Mouse (Mus musculus): ENCODE results near the gene Tsc22d1.
A peak's percentile ranks its signal among the peaks of the same experiment; 100 is the strongest.

The Tsc22d1 gene

DNA sequence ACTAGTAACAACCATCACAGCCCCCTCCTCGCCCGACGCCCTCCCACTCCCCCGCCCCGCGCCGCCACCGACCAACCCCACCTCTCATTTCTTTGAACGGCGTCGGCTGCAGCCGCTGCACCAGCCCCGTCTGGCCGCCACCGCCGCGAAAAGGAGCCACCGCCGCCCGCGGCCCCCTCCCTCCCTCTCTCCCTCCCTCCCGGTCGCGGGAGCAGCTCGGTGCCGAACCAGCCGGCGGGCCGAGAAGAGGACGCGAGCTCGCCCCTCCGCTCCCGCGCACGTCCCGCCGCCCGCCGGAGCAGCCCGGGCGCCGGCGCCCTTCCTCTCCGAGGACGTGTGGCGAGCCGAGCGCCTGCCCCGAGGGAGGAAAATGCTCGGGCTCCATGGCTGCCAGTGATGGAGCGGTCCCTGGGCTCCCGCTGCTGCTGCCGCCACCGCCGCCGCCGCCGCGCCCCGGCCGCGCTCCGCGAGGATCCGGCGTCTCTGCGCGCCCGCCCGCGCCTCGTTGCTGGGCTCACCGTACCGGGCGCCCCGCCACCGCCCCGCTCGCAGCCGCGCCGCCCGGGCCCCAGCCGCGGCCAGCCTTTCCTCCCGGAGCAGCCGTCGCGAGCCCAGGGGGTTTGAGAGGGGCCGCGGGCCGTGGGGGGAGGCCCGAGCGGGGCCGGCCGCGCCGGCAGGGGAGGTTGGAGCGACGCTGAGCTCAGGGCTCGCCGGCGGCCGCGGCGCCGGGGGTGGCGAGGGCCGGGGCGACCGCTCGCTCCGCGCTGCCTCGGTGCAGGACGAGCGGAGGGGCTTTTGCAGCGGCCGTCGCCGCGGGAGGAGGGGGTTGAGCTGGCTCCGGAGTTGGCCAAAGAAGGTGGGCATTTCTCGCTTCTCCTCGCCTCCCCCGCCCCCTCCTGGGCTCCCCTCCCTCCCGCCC lies at the start of gene Tsc22d1:
Gene Tsc22d1 (plus strand): TSS at position 100 of the 919 bp plus-strand sequence.
- DNase-seq (ENCODE audit: low spot score in 2 of 2) = peak in 1 of 2 experiments; percentile 47

DNA sequence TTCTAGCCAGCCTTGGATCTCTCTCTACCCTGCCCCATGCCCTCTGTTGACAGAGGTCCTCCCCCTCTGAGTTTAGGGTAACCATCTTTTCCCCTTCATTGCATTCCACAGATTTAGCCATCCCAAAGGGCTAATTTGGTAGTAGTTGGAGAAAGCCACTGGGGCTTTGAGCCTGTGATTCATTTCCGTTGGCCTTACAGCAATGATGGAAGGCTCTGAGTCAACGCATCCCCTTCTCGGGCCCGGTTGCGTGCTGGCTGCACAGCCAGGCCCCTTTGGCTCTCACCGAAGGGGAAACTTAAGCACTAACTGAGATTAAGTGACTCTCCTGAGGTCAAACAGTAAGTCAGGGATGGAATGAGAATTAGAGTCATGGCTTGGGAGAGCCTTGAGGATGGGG lies 41.1 kb upstream of the Tsc22d1 start:
- DNase-seq (ENCODE audit: low spot score in 2 of 2) = no peak

DNA sequence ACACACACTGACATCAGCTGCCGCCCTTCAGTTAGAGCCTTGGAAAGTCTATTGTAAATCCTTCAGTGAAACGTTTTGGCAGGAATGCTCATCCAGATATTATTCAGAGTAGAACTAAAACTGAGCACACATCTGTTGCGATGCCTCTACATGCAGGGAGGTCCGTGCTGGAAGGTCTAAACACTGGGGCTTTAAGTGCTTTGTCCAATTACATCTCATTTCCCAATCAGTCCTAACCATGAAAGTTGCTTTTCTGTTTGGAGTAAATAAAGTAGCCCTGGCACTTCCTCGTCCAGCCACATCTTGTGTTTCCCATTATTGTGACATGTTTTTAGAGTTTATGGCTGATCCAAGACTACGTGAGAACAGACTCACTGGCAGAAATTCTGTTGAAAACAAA lies 40.2 kb upstream of the Tsc22d1 start:
- no peak for DNase-seq (ENCODE audit: low spot score in 2 of 2)

DNA sequence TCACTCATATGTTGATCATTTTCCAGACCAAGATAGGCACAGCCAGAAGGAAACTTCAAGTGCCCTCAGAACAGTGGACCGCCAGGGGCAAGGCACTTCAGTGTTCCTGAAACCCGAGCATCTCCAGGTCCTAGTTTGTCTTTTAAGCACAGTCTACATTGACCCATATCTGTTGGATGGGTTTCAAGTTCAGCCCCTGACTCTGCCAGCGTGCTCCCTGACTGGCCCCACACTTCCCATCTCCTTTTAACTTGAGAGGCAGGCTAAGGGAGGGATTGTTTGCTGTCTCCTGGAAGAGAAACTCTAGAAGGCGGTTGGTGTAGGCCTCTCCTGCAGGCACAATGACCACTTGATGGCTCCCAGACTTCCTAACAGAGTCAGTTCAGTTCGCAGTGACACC lies 38.2 kb upstream of the Tsc22d1 start:
- DNase-seq (ENCODE audit: low spot score in 2 of 2) = no peak

DNA sequence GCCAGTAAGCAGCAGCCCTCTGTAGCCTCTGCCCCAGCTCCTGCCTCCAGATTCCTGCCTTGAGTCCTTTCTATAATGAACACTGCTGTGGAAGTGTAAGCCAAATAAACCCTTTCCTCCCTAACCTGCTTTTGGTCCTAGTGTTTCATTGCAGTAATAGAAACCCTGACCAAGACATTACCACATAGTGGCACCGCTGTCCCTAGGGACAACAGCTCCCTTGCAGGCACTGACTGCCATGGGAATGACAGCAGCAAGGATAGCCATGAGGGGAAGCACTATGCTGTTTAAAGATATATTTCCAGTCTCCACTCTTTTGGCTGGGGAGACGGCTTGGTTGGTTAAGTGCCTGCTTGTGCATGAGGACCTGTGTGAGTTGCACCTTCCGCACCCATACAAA lies 35.4 kb upstream of the Tsc22d1 start:
- no peak for DNase-seq (ENCODE audit: low spot score in 2 of 2)

DNA sequence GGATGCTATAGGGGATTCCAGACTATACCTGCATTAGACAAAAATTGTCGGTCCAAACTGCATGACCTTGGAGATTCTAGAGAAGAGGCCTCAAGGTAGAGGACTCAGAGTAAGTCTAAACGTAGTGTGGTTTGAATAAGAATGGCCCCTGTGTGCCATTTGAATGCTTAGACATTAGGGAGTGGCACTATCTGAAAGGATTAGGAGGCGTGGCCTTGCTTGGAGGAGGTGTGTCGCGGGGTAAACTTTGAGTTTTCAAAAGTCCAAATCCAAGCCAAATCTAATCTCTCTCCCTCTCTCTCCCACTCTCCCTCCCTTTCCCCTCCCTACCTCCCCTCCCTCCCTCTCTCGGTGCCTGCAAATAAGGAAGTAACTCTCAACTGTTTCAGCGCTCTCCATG lies 26.7 kb upstream of the Tsc22d1 start:
- no peak for DNase-seq (ENCODE audit: low spot score in 2 of 2)

DNA sequence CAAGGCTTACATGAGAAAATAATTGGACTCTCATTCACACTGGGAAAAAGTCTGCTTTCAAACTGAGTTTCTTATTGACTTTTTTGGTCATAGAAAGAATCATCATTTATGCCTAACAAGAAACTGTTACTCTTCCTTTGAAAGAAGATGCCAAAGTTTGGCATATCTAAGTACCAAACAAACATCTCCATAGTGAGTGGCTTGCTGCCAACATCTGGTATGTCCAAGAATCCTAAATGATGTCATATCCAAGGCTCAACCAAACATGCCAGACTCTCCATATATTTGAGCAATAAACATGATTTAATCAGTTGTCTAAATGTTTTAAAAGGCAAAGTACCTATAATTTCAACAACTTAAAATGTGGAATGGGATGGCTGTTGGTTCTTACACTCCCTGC lies 16.5 kb upstream of the Tsc22d1 start:
- no peak for DNase-seq (ENCODE audit: low spot score in 2 of 2)

DNA sequence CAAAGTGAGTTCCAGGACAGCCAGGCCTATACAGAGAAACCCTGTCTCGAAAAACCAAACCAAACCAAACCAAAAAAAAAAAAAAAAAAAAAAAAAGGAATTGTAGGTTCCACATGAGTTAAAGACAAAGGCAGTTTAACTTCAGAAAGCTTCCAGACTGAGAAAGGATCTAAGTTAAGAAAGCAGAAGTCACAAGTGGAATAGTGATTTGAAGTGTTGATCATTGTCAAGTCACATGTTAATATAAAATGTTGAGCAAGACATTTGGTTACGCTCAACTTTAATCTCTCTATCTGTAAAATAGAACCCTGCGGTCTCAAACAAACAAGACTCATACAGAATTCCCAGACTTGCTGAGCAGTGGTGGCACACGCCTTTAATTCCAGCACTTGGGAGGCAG lies 12.2 kb upstream of the Tsc22d1 start:
- DNase-seq (ENCODE audit: low spot score in 2 of 2) = no peak

DNA sequence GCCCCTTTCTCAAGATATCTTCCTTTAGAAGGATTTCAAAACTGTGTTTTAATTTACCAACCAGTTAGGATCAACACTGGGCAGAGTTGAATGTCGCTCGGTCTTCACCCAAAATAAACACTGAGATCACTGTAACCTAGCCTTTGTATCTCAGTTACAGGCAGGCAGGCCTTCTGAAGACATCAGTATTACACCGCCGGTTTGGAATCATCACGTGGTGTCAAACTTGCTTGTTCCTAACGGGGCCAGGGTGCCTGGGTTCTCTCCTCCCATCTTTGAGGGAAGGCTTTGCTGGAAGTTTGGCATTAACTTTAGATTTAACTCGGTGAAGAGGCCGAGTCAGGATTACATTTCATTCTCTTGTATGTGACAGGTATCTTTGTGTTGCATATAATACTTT lies 5.7 kb upstream of the Tsc22d1 start:
- no peak for DNase-seq (ENCODE audit: low spot score in 2 of 2)

DNA sequence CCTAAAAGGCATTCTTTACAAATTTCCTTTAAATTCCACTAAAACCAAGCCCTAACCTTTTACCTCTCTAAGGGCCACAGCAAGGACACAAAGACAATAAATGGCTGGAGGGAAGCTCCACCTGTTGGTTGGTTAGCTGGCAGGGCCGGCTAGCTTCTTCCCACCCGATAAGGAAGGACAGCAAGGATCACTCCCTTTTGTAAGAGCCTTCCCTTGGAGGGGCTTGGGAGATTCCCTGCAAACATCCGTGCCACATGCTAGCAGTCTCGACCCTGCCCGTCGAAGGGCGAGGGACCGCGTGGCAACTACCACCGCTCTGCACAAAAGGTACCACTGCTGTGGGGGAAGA lies 1.0 kb upstream of the Tsc22d1 start:
- DNase-seq (ENCODE audit: low spot score in 2 of 2) = no peak

DNA sequence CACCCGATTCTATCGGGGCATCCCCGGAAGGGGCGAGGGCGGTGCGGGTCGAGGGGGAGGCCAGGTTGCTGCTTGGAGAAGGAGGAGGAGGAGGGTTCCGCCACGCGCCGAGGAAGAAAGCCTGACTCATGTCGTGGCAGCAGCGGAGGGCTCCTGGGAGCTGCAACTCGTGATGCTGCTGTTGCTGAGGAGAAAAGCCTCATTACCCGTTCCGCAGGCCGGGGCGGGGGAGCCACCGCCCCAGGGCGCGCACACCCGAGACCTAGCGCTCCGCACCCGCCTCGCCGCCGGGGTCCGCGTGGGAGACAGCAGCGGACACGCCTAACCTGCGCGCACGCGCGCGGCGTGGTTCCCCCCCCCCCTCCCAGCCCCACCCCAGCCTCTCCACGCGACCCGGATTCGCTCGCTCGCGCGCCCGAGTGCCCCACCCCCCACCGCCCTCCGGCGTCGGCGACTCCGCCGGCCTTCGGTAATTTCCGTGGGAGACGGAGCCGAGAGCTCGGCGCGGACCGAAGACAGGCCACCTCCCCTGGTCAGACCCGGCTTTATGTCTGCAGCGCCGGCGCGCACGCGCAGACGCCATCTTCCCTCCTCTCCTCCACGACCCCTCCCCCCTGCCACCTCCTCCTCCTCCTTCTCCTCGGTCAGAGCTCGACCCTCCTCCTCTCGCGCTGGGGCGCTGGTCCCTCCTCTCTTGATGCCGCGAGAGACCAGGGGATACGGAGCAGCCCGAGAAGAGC lies 469 bp upstream of the Tsc22d1 start:
- peak; percentile 97 to 99 for DNase-seq (ENCODE audit: low spot score in 2 of 2)

DNA sequence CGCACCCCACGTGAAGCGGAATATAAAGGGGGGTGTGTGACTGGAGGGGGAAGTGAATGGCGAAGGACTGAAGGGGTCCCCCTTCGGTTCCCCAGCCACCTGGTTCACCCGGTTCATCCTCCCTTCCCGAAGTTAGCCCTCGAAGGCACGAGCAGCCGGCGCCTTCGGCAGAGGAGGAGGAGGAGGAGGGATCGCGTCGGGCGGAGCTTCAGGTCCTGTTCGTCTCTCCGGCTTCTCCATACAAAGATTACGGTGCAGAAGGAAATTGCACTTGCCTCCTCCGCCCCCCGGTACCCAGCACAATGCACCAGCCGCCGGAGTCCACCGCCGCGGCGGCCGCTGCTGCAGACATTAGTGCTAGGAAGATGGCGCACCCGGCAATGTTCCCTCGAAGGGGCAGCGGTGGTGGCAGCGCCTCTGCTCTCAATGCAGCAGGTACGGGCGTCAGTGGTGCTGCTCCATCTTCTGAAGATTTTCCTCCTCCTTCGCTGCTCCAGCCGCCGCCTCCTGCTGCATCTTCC lies 1.1 kb downstream of the Tsc22d1 start:
- peak; percentile 55 to 61 for DNase-seq (ENCODE audit: low spot score in 2 of 2)

DNA sequence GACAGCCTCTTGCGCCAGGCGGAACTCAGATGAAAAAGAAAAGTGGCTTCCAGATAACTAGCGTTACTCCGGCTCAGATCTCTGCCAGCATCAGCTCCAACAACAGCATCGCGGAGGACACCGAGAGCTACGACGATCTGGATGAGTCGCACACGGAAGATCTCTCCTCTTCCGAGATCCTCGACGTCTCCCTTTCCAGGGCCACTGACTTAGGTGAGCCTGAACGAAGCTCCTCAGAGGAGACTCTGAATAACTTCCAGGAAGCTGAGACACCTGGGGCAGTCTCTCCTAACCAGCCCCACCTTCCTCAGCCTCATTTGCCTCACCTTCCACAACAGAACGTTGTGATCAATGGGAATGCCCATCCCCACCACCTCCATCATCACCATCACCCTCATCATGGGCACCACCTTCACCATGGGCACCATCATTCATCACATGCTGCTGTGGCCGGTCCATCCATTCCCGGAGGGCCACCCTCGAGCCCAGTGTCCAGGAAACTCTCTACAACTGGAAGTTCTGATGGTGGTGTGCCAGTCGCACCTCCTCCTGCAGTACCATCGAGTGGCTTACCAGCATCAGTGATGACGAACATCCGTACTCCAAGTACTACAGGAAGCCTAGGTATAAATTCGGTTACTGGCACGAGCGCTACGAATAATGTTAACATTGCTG lies 1.7 kb downstream of the Tsc22d1 start:
- peak; percentile 14 to 24 for DNase-seq (ENCODE audit: low spot score in 2 of 2)

DNA sequence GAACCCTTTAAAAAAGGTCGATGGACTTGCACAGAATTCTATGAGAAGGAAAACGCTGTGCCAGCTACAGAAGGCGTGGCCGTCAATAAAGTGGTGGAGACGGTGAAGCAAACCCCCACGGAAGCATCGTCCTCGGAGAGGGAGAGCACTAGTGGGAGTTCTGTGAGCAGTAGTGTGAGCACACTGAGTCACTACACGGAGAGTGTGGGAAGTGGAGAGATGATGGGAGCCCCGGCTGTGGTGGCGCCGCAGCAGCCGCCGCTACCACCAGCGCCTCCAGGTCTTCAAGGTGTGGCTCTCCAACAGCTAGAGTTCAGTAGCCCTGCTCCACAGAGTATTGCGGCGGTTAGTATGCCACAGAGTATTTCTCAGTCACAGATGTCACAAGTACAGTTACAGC lies 2.6 kb downstream of the Tsc22d1 start:
- DNase-seq (ENCODE audit: low spot score in 2 of 2) = no peak

DNA sequence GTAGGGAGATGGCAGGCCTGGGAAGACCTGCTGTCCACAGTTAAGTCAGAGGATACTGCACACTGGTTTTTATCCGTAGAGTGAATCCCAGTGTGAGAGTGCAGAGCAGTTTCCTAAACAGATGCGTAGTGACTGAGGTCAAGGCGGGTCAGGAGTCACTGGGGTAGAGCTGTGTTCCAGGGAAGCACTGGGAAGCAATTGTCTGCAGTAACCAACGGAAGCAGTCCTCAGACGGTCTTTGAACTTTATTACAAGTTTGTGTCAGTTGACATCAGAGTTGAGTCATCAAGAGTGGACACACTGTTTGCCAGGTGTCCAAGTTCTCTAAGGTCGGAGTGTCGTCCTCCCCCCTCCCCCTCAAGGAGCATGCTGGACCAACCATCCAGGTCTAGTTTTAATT lies 6.0 kb downstream of the Tsc22d1 start:
- DNase-seq (ENCODE audit: low spot score in 2 of 2) = no peak

DNA sequence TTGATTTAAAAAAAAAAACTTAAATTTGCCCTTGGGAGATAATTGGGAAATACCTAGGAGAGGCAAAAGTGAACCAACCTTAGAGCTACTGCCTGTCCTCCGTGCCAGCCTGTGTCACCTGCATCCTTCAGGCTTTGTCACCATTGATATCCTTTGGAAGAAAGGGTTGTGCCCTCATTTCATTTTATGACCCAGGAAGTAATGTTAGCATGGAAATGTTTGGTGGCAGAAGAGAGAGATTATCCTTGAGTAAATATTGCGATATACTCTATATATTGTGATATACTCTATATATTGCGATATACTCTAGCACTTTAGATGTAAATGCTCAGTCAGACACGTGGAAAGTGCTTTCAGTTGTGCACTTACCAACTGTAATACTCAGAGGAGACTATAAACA lies 6.4 kb downstream of the Tsc22d1 start:
- no peak for DNase-seq (ENCODE audit: low spot score in 2 of 2)

DNA sequence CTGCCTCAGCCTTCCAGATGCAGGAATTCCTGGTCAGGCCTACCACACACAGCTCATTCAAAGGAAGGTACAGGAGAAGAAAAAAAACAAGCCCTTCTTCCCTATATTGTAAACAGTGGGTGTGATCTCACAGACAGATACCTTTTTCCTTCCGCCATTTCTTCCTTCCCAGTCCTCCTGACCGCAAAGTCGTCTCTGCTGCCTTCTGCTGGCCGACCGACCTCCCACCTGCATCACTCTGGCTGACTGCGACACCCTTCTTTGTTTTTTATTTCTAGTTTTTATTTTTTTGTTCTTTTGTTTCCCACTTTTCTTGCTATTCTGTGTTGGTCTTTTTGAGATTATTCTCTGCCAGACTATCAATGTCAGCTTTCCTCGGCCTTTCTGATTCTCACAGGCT lies 10.7 kb downstream of the Tsc22d1 start:
- no peak for DNase-seq (ENCODE audit: low spot score in 2 of 2)

DNA sequence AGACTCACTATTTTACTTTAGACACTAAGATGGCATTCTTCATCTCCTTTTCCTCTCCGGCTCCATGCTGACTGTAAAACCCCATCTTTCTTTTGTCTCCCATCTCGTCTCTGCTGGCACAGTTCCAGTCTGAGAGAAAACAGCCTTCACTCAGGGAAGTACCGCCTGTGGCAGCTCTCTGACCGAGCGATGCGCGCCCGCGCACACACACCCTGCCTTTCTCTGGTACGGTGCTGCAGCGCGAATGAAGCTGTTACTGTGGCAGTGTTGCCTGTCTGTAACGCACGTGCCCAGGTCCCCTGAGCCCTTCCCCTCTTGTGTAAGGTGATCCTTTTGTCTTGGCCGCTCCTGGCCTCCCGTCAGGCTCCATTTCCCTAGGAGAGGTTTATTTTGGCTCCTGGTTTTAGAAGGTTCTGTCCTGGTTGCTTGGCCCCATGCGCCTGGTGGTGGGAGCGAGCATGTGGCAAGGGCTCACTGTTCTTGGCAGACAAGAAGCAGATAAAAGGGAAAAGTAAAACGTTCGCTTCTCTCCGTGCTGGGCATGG lies 11.3 kb downstream of the Tsc22d1 start:
- no peak for DNase-seq (ENCODE audit: low spot score in 2 of 2)

DNA sequence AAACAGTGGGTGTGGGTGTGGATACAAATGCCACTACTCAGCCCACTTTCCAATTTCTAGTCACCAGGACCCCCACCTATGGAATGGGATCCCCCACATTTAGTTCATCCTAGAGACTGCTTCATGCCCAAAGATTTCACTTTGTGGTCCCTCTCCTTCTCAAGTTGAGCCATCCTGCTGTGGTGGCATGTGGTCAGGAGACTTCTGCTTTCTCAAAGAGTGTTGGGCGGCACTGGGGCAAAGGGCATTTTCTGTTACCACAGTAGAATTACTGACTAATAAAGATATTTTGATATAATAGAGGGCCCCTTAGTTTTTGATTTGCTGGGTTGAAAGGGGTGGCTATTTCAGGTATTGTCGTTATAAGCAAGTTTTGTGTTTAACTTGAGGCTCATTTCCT lies 14.1 kb downstream of the Tsc22d1 start:
- no peak for DNase-seq (ENCODE audit: low spot score in 2 of 2)

DNA sequence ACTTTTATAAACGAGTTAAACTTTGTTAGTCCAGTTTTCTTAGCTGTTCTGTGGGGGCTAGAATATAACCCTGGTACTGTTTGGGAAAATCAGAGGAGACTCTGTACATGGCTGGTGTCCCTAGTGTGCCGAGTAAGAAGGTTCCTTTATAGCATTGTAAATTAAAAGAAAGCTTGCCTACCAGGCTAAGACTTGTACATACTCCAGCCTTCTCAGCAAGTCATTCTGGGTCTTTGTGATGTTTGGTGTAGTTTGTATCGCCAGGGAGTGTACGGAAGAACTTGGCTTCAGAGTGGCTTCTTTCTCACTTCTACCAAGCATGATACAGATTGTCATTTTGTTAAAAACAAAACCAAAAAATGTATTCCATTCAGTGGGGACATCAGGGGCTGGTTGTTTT lies 17.2 kb downstream of the Tsc22d1 start:
- no peak for DNase-seq (ENCODE audit: low spot score in 2 of 2)

DNA sequence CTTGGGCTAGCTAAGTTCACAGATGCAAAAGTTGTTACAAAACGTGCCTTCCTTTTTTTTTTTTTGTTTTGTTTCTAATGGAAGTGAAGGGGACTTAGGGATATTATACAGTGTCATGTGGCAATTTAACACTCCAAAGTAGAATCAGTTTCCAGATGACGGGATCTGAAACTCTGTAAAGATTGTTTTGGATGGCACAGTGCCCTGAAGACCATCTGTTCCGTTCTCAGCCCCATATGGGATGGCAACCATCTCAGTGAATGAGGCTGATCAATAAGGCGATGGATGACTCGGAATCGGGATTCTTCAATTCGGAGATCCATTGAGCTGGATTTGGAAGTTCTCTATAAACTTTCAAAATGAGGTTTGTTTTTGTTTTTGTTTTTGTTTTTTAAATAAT lies 17.6 kb downstream of the Tsc22d1 start:
- DNase-seq (ENCODE audit: low spot score in 2 of 2) = no peak

DNA sequence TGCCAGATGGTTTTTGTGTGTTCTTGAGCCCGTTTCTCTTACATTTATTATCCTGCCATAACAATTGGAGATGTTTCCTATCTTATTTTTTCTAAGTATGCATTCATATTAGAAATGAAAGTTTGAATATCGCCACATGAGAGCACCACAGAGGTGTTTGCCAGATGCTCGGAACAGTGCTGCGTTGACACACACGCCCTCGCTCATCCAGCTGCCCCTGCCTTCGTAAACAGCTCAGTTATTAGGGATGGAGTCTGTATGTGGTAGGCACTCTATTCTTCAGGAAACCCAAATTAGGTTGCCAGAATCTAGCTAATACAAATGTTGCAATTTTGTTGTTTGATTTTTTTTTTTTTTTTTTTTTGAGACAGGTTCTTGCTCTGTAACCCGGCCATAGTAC lies 18.1 kb downstream of the Tsc22d1 start:
- no peak for DNase-seq (ENCODE audit: low spot score in 2 of 2)
